Mouse (Mus musculus): ENCODE data around the gene Gse1. TPM values are rescaled to one million over a fixed set of nuclear protein-coding genes. Genes with fewer than 3 reads are reported as not detected.

The Gse1 gene
- polyA plus RNA-seq, 1 experiment from 2014 or later, result 20.7 TPM

DNA sequence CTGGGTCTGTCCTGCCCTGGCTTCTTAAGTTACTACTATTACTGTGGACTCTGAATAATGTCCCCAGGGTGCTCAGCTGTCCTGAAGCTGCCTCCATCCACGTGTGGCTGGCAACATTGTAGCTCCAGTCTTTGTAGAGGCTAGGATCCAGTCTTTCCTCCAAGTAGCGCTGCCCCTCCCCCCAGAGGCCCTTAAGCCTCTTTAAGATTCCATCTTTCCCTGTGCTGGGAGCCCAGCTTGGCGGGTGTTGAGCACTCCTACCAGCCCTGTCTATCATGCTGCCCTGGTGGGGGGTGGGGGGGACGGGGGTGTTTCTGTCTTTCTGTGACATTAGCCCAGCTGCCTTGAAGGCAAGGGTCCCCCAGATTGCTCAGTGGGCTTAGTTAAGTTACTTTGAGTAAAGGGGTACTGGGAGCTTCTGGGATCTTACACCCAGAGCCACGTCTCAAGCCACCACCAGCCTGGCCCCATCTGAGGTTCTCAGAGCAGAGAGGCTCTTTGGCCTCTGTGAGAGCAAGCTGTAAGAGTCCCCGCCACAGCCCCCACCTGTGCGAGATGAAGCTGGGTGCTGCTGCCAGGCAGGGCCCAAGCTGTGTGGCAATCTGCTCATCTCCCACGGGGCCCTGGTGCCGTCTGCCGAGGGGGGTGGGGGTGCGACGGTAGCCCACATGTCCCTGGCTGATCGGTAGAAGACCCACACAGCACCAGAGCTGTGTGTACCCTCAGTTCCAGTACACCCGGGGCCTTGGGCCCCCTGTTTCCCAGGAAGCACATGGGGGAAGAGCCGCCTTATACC lies 329.1 kb downstream of the Gse1 start:
- Histone ChIP-seq H3K27me3 (ENCODE audit: control insufficient read depth, insufficient read depth, low read length) (no peaks in the 10 kb centered on the region), H3K4me2 (peak overlapping the region; percentile 13; the same call in 1 of the 2 replicates), H3K4me1 (ENCODE audit: control insufficient read depth, insufficient read depth, low read length) (peaks cover 82% of the 10 kb centered on the region), H3K27ac (ENCODE audit: low read depth, low read length) (peak overlapping the region; percentile 30), H3K36me3 (ENCODE audit: control insufficient read depth, insufficient read depth, low read length) (peaks cover 3% of the 10 kb centered on the region), H3K9me3 (ENCODE audit: control insufficient read depth, low read length) (no peaks in the 10 kb centered on the region), H3K4me3 (ENCODE audit: low read depth, low read length) (no peak overlapping the region), H3K9ac (ENCODE audit: low read length) (0 out of 2 replicates have a peak overlapping the region, but pooled peaks have one; percentile 31)
- 0 out of 2 replicates have a peak, but pooled peaks have one; percentile 9 for ATAC-seq (ENCODE audit: low FRiP score)
- WGBS, result 46% methylated on average over 15 of the region's 15 CpGs
- no peak for DNase-seq (ENCODE audit: low spot score, missing footprints)

DNA sequence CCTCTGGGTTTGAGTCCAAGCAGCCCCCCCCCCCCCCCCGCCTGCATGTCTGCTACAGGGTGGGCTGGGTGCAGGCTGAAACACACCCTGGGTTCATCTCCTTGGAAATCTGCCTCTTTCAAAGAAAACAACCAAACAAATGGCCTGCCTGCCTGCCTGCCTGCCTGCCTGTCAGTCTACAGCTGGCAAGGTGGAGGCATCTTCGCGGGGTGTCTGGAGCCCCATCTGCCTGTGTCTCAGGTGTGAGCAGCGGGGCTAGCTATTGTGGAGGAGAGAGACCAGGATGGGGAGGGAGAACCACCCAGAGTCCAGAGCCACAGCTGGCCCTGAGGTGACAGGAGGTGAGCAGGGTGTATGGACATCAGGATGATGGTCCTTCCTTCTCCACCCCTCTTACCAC lies 329.9 kb downstream of the Gse1 start:
- ATAC-seq (ENCODE audit: low FRiP score) (no peak), DNase-seq (ENCODE audit: low spot score, missing footprints) (no peak)
- no peak overlapping the region for H3K9ac ChIP-seq (ENCODE audit: low read length)
- H3K27me3 ChIP-seq (ENCODE audit: control insufficient read depth, insufficient read depth, low read length), result no peaks in the 10 kb centered on the region
- H3K4me3 ChIP-seq (ENCODE audit: low read depth, low read length), result no peak overlapping the region
- H3K4me1 ChIP-seq (ENCODE audit: control insufficient read depth, insufficient read depth, low read length), result peaks cover 87% of the 10 kb centered on the region
- H3K36me3 ChIP-seq (ENCODE audit: control insufficient read depth, insufficient read depth, low read length), result peaks cover 3% of the 10 kb centered on the region
- no peaks in the 10 kb centered on the region for H3K9me3 ChIP-seq (ENCODE audit: control insufficient read depth, low read length)
- H3K27ac ChIP-seq (ENCODE audit: low read depth, low read length), result no peak overlapping the region
- 76% methylated on average over 3 of the region's 4 CpGs for WGBS
- H3K4me2 ChIP-seq, result no peak overlapping the region

DNA sequence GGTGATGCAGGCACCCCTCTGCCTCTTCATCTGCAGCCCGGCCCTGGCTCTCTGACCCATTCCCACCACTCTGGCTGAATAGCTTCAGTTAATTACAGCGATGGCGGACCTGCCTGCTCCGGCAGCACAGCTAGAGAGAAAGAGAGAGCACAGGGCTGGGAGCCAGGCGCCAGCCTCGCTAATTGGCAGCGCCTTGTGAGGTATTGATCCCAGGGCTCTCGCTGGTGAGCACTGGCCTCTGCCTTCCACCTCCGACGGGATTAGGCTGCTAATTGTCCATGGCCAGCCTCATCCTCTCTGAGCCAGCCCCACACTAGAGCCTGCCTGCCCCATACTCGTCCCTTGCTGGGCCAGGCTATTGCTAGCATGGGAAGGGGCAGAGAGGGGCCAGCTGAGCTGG lies 331.4 kb downstream of the Gse1 start:
- WGBS, result 9% methylated on average over 11 of the region's 11 CpGs

DNA sequence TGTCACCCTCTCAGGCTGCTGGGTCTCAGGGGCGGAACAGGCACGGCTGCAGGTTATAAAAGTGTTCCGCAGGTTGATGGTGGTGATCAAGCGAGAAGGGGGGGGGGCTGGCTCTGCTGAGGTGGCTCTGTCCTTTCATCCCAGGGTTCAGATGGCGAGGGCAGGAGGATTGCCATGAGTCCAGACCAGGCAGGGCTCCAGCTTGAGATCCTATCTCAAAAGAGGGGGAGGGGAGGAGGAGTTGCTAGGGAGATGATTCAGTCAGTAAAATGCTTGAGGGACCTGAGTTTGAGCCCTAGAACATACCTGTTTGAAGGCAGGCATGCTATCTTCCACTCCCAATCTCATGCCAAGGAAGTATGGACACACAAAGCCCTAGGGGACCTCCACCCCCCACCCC lies 332.3 kb downstream of the Gse1 start:
- ATAC-seq (ENCODE audit: low FRiP score), result no peak
- Histone ChIP-seq H3K27ac (ENCODE audit: low read depth, low read length) (peak overlapping the region; percentile 31), H3K27me3 (ENCODE audit: control insufficient read depth, insufficient read depth, low read length) (no peaks in the 10 kb centered on the region), H3K4me2 (no peak overlapping the region), H3K36me3 (ENCODE audit: control insufficient read depth, insufficient read depth, low read length) (no peaks in the 10 kb centered on the region), H3K4me3 (ENCODE audit: low read depth, low read length) (no peak overlapping the region), H3K9ac (ENCODE audit: low read length) (no peak overlapping the region), H3K4me1 (ENCODE audit: control insufficient read depth, insufficient read depth, low read length) (peaks cover 92% of the 10 kb centered on the region), H3K9me3 (ENCODE audit: control insufficient read depth, low read length) (no peaks in the 10 kb centered on the region)
- WGBS, result 79% methylated on average over 5 of the region's 5 CpGs
- DNase-seq (ENCODE audit: low spot score, missing footprints), result no peak

More for the DNA sequence above, 331.4 kb downstream of the Gse1 start:
- no peak for DNase-seq (ENCODE audit: low spot score, missing footprints)
- no peaks in the 10 kb centered on the region for H3K27me3 ChIP-seq (ENCODE audit: control insufficient read depth, insufficient read depth, low read length)
- H3K4me1 ChIP-seq (ENCODE audit: control insufficient read depth, insufficient read depth, low read length), result peaks cover 92% of the 10 kb centered on the region
- H3K4me3 ChIP-seq (ENCODE audit: low read depth, low read length), result no peak overlapping the region
- H3K4me2 ChIP-seq, result no peak overlapping the region
- H3K9me3 ChIP-seq (ENCODE audit: control insufficient read depth, low read length), result no peaks in the 10 kb centered on the region
- peak overlapping the region; percentile 31 for H3K27ac ChIP-seq (ENCODE audit: low read depth, low read length)
- no peaks in the 10 kb centered on the region for H3K36me3 ChIP-seq (ENCODE audit: control insufficient read depth, insufficient read depth, low read length)
- peak; percentile 22 for ATAC-seq (ENCODE audit: low FRiP score)
- peak overlapping the region; percentile 31; the same call in 1 of the 2 replicates for H3K9ac ChIP-seq (ENCODE audit: low read length)

DNA sequence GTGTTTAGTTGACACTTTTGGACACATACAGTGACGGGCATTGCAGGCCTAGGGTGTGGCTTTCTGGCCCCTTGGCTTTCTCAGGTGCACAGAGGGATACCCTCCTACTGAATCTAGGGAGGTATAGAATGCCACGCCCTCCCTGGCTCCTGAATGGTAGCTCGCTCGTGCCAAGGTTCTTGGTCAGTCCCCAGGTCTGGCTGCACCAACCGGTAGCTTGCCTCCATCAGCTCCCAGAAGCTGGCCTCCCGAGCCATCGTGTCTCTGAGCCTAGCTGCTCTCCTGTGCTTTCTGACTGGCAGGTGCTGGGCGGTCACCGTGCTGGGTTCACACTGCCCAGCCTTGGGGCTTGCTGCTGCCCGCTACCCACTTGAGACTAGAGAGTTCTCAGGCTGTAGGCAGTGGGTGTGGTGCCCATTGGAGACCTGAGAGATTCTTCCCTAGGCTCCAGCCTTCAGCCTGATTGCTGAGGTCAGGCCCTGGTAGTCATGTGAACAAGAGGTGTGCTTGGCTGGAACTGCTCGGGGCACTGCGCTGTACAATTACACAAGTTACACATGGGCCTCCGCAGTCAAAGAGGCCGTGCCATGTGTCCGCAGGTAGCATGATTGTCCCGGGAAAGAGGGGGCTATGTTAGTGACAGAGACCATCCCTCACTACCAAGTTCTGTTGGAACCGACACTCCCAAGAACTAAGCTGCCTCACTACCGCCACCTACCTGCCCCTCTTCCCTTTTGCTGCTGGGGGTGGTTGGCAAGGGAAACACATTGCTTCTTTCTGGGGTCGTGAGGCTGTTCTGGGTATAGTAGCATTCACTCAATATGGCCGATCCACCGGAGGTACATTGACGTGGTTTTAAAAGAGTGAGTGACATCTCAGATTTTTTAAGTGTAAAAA lies 333.5 kb downstream of the Gse1 start:
- H3K27me3 ChIP-seq (ENCODE audit: control insufficient read depth, insufficient read depth, low read length), result no peaks in the 10 kb centered on the region
- H3K36me3 ChIP-seq (ENCODE audit: control insufficient read depth, insufficient read depth, low read length), result peaks cover 4% of the 10 kb centered on the region
- no peak for DNase-seq (ENCODE audit: low spot score, missing footprints)
- WGBS, result 85% methylated on average over 22 of the region's 22 CpGs
- no peak overlapping the region for H3K4me2 ChIP-seq
- H3K9ac ChIP-seq (ENCODE audit: low read length), result no peak overlapping the region
- ATAC-seq (ENCODE audit: low FRiP score), result no peak
- no peaks in the 10 kb centered on the region for H3K9me3 ChIP-seq (ENCODE audit: control insufficient read depth, low read length)
- H3K4me3 ChIP-seq (ENCODE audit: low read depth, low read length), result no peak overlapping the region
- no peak overlapping the region for H3K27ac ChIP-seq (ENCODE audit: low read depth, low read length)
- H3K4me1 ChIP-seq (ENCODE audit: control insufficient read depth, insufficient read depth, low read length), result peaks cover 85% of the 10 kb centered on the region

DNA sequence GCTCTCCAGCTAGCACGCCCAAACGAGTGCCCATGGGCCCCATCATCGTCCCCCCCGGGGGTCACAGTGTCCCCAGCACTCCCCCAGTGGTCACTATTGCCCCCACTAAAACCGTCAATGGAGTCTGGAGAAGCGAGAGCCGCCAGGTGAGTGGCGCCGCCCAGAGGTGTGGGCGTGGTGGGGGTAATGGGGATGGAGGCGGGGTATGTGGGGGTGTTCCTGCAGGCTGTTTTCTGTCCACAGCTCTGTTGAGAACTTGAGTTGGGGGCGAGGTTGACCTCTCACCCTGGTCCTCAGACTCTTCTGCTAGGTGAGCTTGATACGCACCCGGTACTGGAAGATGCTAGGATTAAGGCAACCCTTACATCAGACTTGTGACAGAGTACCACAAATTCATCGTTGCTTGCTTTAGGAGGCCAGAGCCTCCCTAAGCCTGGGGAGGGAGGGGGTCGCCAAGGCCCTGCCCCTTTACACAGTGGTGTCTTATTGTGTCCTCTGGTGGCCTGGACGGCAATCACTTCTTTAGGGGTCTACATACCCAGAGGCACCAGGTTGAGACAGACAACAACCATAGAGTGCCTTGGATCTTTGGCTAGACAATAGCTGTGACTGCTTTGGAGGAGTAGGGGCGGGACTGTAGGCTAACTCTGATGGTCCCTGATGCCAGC lies 334.6 kb downstream of the Gse1 start:
- no peak for ATAC-seq (ENCODE audit: low FRiP score)
- DNase-seq (ENCODE audit: low spot score, missing footprints), result no peak
- H3K36me3 ChIP-seq (ENCODE audit: control insufficient read depth, insufficient read depth, low read length), result peaks cover 14% of the 10 kb centered on the region
- no peak overlapping the region for H3K4me2 ChIP-seq
- H3K4me1 ChIP-seq (ENCODE audit: control insufficient read depth, insufficient read depth, low read length), result peaks cover 75% of the 10 kb centered on the region
- peak overlapping the region; percentile 49 for H3K27ac ChIP-seq (ENCODE audit: low read depth, low read length)
- H3K4me3 ChIP-seq (ENCODE audit: low read depth, low read length), result no peak overlapping the region
- no peaks in the 10 kb centered on the region for H3K27me3 ChIP-seq (ENCODE audit: control insufficient read depth, insufficient read depth, low read length)
- H3K9me3 ChIP-seq (ENCODE audit: control insufficient read depth, low read length), result no peaks in the 10 kb centered on the region
- H3K9ac ChIP-seq (ENCODE audit: low read length), result no peak overlapping the region
- WGBS, result 76% methylated on average over 18 of the region's 18 CpGs

DNA sequence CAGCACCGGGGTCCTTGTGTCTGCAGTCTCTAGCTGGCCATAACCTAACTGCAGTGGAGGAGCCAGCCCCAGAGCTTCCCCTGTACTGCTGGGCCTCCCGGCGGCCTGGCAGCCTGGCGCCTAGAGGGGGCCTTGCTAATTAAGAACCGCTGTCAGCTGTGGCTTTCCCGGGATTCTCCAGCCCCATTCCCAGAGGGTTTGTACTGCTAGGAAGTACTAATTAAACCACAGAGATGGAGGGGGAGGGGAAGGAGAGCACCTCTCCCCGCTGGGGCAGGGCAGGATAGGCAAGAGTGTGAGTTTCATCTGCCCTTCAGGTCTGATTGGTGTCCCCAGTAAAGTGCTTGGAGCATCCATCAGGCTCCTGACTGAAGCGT lies 335.1 kb downstream of the Gse1 start:
- peaks cover 70% of the 10 kb centered on the region for H3K4me1 ChIP-seq (ENCODE audit: control insufficient read depth, insufficient read depth, low read length)
- no peak overlapping the region for H3K9ac ChIP-seq (ENCODE audit: low read length)
- H3K27me3 ChIP-seq (ENCODE audit: control insufficient read depth, insufficient read depth, low read length), result no peaks in the 10 kb centered on the region
- H3K27ac ChIP-seq (ENCODE audit: low read depth, low read length), result peak overlapping the region; percentile 49
- DNase-seq (ENCODE audit: low spot score, missing footprints), result peak; percentile 91
- H3K4me3 ChIP-seq (ENCODE audit: low read depth, low read length), result no peak overlapping the region
- peak; percentile 36; the same call in 1 of the 2 replicates for ATAC-seq (ENCODE audit: low FRiP score)
- H3K4me2 ChIP-seq, result no peak overlapping the region
- H3K36me3 ChIP-seq (ENCODE audit: control insufficient read depth, insufficient read depth, low read length), result peaks cover 19% of the 10 kb centered on the region
- no peaks in the 10 kb centered on the region for H3K9me3 ChIP-seq (ENCODE audit: control insufficient read depth, low read length)
- WGBS, result 14% methylated on average over 8 of the region's 8 CpGs

DNA sequence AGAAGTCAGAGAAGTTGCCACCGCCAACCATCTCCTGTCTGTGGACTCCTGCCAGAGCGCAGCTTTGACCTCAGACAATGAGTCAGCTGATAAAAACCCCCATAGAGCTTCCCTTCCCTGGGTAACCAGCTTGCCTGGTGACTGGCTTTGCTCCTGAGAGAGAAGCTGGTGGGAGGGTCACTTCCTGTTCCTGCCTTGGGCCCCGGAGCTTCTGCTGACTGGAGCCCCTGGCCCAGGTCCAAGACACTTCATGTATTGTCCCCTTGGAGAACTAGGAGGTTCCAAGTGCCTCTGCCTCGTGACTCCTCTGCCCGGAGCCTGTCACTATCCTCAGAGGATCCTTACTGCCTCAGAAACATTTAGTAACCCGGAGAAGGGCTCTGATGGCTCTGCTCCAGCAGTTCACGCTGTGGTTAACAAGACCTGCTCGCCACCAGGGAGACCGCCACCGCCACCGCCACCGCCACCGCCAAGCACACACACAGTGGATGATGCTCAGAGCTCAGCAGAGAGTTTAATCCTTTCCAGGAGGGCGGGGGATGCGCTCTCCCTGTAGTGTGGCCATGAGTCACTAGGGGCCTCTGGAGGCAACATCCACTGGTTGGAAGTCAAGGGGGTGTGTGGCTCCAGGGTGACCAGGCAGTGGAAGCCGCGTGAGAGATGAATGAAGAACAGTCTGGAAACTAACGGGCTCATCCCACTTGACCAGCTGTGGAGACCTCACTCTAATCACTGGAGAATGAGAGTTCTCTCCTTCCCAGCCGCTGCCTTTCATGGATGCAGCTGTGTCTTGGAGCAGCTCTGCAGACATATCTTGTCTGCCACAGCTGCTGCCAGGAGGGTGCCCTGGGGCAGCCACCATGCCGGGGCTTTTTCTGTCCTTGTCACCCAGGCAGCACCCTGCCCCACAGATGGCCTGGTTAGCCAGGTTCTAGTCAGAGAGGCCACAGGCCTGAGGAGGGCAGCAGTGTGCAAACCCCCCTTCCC lies 335.9 kb downstream of the Gse1 start:
- H3K9me3 ChIP-seq (ENCODE audit: control insufficient read depth, low read length), result no peaks in the 10 kb centered on the region
- H3K9ac ChIP-seq (ENCODE audit: low read length), result 0 out of 2 replicates have a peak overlapping the region, but pooled peaks have one; percentile 24
- peak; percentile 62 for ATAC-seq (ENCODE audit: low FRiP score)
- H3K4me1 ChIP-seq (ENCODE audit: control insufficient read depth, insufficient read depth, low read length), result peaks cover 65% of the 10 kb centered on the region
- peak overlapping the region; percentile 49 for H3K27ac ChIP-seq (ENCODE audit: low read depth, low read length)
- peaks cover 27% of the 10 kb centered on the region for H3K36me3 ChIP-seq (ENCODE audit: control insufficient read depth, insufficient read depth, low read length)
- peak overlapping the region; percentile 19; the same call in 1 of the 2 replicates for H3K4me2 ChIP-seq
- 15% methylated on average over 20 of the region's 20 CpGs for WGBS
- H3K4me3 ChIP-seq (ENCODE audit: low read depth, low read length), result no peak overlapping the region
- DNase-seq (ENCODE audit: low spot score, missing footprints), result peak; percentile 94
- H3K27me3 ChIP-seq (ENCODE audit: control insufficient read depth, insufficient read depth, low read length), result no peaks in the 10 kb centered on the region
